ENCODE assay signal across 8 mouse cellular contexts in the genomic region with DNA sequence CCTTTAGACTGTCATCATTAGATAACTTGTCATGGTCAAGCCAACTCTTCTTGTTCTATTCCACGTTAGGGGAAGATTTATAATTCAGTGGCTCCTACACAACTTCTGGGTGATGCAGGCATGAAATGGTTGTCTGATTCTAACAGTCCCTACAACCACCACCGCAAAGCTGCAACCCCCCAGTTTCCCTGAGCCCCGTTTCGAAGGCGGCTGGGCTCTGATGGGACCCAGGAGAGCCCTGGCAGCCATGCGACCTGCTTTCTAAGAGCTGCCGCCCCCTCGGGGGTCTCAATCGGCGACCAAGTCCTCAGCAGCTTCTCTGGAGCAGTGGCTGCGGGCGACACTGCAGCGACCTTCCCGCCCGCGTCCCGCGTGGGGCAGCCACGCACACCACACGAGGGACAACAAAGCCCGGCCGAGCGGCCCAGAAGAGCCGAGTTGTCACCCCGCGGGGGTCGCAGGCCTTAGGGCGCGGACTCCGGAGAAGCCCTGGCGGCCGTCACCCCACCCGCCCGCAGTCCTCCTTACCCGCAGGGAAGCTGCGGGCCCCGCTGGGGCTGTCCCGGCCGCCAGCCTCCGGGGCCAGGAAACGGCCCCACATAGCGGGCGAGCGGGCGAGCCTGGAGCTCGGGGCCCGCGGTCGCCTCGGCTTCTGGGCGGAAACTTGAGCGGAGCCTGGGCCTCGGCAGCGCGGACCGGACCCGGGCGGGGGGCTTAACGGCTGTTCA. TPM values are rescaled to one million over a fixed set of nuclear protein-coding genes. Genes with fewer than 3 reads are reported as not detected.
DNase-seq lines count a peak whose midpoint lies in the region; TF ChIP-seq lines count a peak whose summit lies in the region.

No protein-coding gene starts in this region.

- H3K4me3 ChIP-seq in layer of hippocampus, adult 2 months, result peak overlapping the region; percentile 85

- peak overlapping the region; percentile 99 for H3K27ac ChIP-seq in layer of hippocampus, adult 2 months

- no peak; the same call in 1 of the 2 replicates for TF ChIP-seq CTCF in layer of hippocampus, adult 2 months (conservative IDR thresholded peaks at IDR 0.05)

- DNase-seq in embryo, embryonic 10 days (ENCODE audit: low spot score), result peak; percentile 58
- DNase-seq in embryo, embryonic 11 days, result no peak
- DNase-seq in A20 (ENCODE audit: low read depth, low spot score), result peak; percentile 74
- peak; percentile 72 for DNase-seq in cerebellum, adult 9-11 months
- DNase-seq in frontal cortex, postnatal 10 days (ENCODE audit: low spot score in 2 of 2), result peak; percentile 32 to 53
- peak; percentile 17 to 27 for DNase-seq in layer of hippocampus, adult 2 months (ENCODE audit: low spot score in 2 of 2)
- peak; percentile 54 for DNase-seq in lung, postnatal 10 days
- peak; percentile 45 to 62 for DNase-seq in right cerebral cortex, postnatal 10 days (ENCODE audit: low spot score in 2 of 2)

RNA-seq across cellular contexts. Expression of a gene that starts 0.6 kb away (rescaled TPM):
- total RNA-seq in layer of hippocampus, adult 2 months (2021), result 10 to 100 TPM; 22.8 to 25.1 TPM

RNA-seq across cellular contexts. Expression of a gene that starts 41.7 kb away (rescaled TPM):
- 1 to 10 TPM in 1 of 2 experiments, under 1 TPM in 1; 0.98 to 1.4 TPM for total RNA-seq in layer of hippocampus, adult 2 months (2021)
